21 mouse cellular contexts compared by ENCODE assay signal in genomic region chr1:89151071-89151470, GRCm38 (mm10).
DNase-seq lines count a peak whose midpoint lies in the region; ATAC-seq and TF ChIP-seq lines count a peak whose summit lies in the region.
"Had no signal": no experiment of that assay in that cellular context is flagged by ENCODE, and none has a peak within 500 bp of the region (broad histone marks: within the 10 kb centered on the region; RNA-seq: fewer than 3 reads in every experiment).

No protein-coding gene starts in this region.

- no peak overlapping the region for H3K4me2 ChIP-seq in kidney, embryonic 15.5 days
- H3K4me2 ChIP-seq in liver, embryonic 12.5 days: no peak overlapping the region
- H3K4me2 ChIP-seq: embryonic facial prominence, embryonic 15.5 days; forebrain, embryonic 15.5 days; heart, embryonic 13.5 days; hindbrain, embryonic 12.5 days had no signal

- no peak overlapping the region for H3K9ac ChIP-seq in kidney, embryonic 15.5 days
- no peak overlapping the region for H3K9ac ChIP-seq in liver, adult 2 months (ENCODE audit: low read depth, low read length)
- H3K9ac ChIP-seq in liver, embryonic 12.5 days: no peak overlapping the region
- H3K9ac ChIP-seq: embryonic facial prominence, embryonic 15.5 days; forebrain, embryonic 15.5 days; heart, embryonic 13.5 days; hindbrain, embryonic 12.5 days had no signal

- no peaks in the 10 kb centered on the region for H3K79me2 ChIP-seq in liver, adult 2 months (ENCODE audit: control insufficient read depth, insufficient read depth, low read length)

- no peak for TF ChIP-seq POLR2A in liver, adult 2 months (IDR thresholded peaks at IDR 0.05; ENCODE audit: extremely low read depth, insufficient read depth, low read length)

- ATAC-seq in kidney, embryonic 15.5 days (replicated peaks; ENCODE audit: low FRiP score): no peak
- no peak for ATAC-seq in liver, embryonic 12.5 days
- ATAC-seq: CD4-positive, CD25-positive, alpha-beta regulatory T cell, adult 4 months; forebrain, embryonic 15.5 days; hindbrain, embryonic 16.5 days had no signal

- H3K4me3 ChIP-seq in kidney, embryonic 15.5 days (replicated peaks): no peak overlapping the region
- no peak overlapping the region for H3K4me3 ChIP-seq in liver, adult 2 months (ENCODE audit: insufficient read depth, low read depth, low read length)
- no peak overlapping the region for H3K4me3 ChIP-seq in liver, embryonic 12.5 days
- H3K4me3 ChIP-seq in hindbrain, embryonic 10.5 days: no peak overlapping the region
- H3K4me3 ChIP-seq: embryonic facial prominence, embryonic 15.5 days; forebrain, embryonic 15.5 days; heart, embryonic 13.5 days; hindbrain, embryonic 12.5 days had no signal

- H3K36me3 ChIP-seq in kidney, embryonic 15.5 days: peaks cover 76% of the 10 kb centered on the region
- H3K36me3 ChIP-seq in liver, adult 2 months (ENCODE audit: control insufficient read depth, insufficient read depth, low read length): no peaks in the 10 kb centered on the region
- H3K36me3 ChIP-seq in liver, embryonic 12.5 days: peaks cover 3% of the 10 kb centered on the region; the same call in 1 of the 2 replicates
- H3K36me3 ChIP-seq in hindbrain, embryonic 10.5 days: peaks cover 90% of the 10 kb centered on the region
- H3K36me3 ChIP-seq: G1E had no signal

- 74% methylated on average over 7 of the region's 7 CpGs for WGBS in kidney, embryonic 15.5 days
- WGBS in liver, adult 2 months: 76% methylated on average over 7 of the region's 7 CpGs
- WGBS in liver, embryonic 12.5 days (ENCODE audit: insufficient replicate concordance): 66% methylated on average over 7 of the region's 7 CpGs
- whole genome bisulfite sequencing in hindbrain, embryonic 10.5 days: 86% methylated on average over 7 of the region's 7 CpGs

- no peaks in the 10 kb centered on the region for H3K9me3 ChIP-seq in kidney, embryonic 15.5 days (replicated peaks)
- H3K9me3 ChIP-seq in liver, embryonic 12.5 days (replicated peaks): no peaks in the 10 kb centered on the region
- H3K9me3 ChIP-seq in hindbrain, embryonic 10.5 days: no peaks in the 10 kb centered on the region
- H3K9me3 ChIP-seq: embryonic facial prominence, embryonic 15.5 days; forebrain, embryonic 15.5 days; heart, embryonic 13.5 days; hindbrain, embryonic 12.5 days had no signal

- TF ChIP-seq CTCF in liver, adult 2 months (IDR thresholded peaks at IDR 0.05; ENCODE audit: low read depth, low read length): no peak

- DNase-seq in adrenal gland, adult 2 months: peak; percentile 14
- DNase-seq in adrenal gland, adult 8-10 months: no peak
- DNase-seq in kidney, adult 18-20 months: peak; percentile 57
- DNase-seq in liver, adult 2 months (ENCODE audit: extremely low read depth, low read depth, low spot score): peak; percentile 0
- no peak for DNase-seq in hindbrain, embryonic 10.5 days (ENCODE audit: low spot score)
- DNase-seq: B cell, adult 2 months; cerebellum, adult 2 months; cerebellum, postnatal 14 days; embryo, embryonic 11 days; gastrocnemius, postnatal 36 days; heart, adult 11 months; heart, postnatal 36 days had no signal

- no peak overlapping the region for H3K27ac ChIP-seq in kidney, embryonic 15.5 days
- no peak overlapping the region for H3K27ac ChIP-seq in liver, adult 2 months (replicated peaks; ENCODE audit: insufficient read depth, low read depth, low read length)
- H3K27ac ChIP-seq in liver, embryonic 12.5 days: no peak overlapping the region
- H3K27ac ChIP-seq in hindbrain, embryonic 10.5 days: no peak overlapping the region
- H3K27ac ChIP-seq: embryonic facial prominence, embryonic 15.5 days; forebrain, embryonic 15.5 days; heart, embryonic 13.5 days; hindbrain, embryonic 12.5 days had no signal

- H3K27me3 ChIP-seq in kidney, embryonic 15.5 days: no peaks in the 10 kb centered on the region
- H3K27me3 ChIP-seq in liver, adult 2 months (ENCODE audit: control insufficient read depth, insufficient read depth, low read length): no peaks in the 10 kb centered on the region
- H3K27me3 ChIP-seq in liver, embryonic 12.5 days (replicated peaks): no peaks in the 10 kb centered on the region
- H3K27me3 ChIP-seq in hindbrain, embryonic 10.5 days (ENCODE audit: insufficient read depth, poor library complexity, severe bottlenecking): no peaks in the 10 kb centered on the region
- H3K27me3 ChIP-seq: embryonic facial prominence, embryonic 15.5 days; forebrain, embryonic 15.5 days; heart, embryonic 13.5 days; hindbrain, embryonic 12.5 days had no signal

- peaks cover 4% of the 10 kb centered on the region; the same call in 1 of the 2 replicates for H3K4me1 ChIP-seq in kidney, embryonic 15.5 days
- no peaks in the 10 kb centered on the region for H3K4me1 ChIP-seq in liver, adult 2 months (ENCODE audit: control insufficient read depth, insufficient read depth, low read length)
- H3K4me1 ChIP-seq in liver, embryonic 12.5 days: no peaks in the 10 kb centered on the region
- no peaks in the 10 kb centered on the region for H3K4me1 ChIP-seq in hindbrain, embryonic 10.5 days (replicated peaks)
- H3K4me1 ChIP-seq: embryonic facial prominence, embryonic 15.5 days; forebrain, embryonic 15.5 days; hindbrain, embryonic 12.5 days had no signal

Comparison
In these comparisons a context has a peak if more than half of its experiments do, and no peak if none do; other contexts are left out.
1. DNase-seq: peak in adrenal gland, adult 2 months (single experiment), kidney, adult 18-20 months (single experiment) and liver, adult 2 months (single experiment); none in adrenal gland, adult 8-10 months (single experiment) and hindbrain, embryonic 10.5 days (single experiment).